Mouse (Mus musculus) heart, adult 2 months (tissue): Measurements from ENCODE around the gene Atrnl1. TPM values are rescaled to one million over a fixed set of nuclear protein-coding genes. Genes with fewer than 3 reads are reported as not detected.

ENCODE experiments used
- DNase-seq, 2 experiments: peaks; one replicate each; pipeline ENCODE4 v3.0.0; 2021
- H3K27ac ChIP-seq: fragments of 200-600 bp; 2 replicates; pipeline ENCODE4 v1.8.1; 2022
- H3K27me3 ChIP-seq: fragments of 200-500 bp; 2 replicates; pipeline ENCODE4 v1.6.1; 2012; ENCODE audit warnings: mild to moderate bottlenecking, low read length, inconsistent platforms, mixed read lengths; ENCODE audit not compliant: control insufficient read depth, insufficient read depth
- H3K36me3 ChIP-seq: fragments of 200-500 bp; 2 replicates; pipeline ENCODE4 v1.6.1; 2012; ENCODE audit warnings: low read length, inconsistent platforms; ENCODE audit not compliant: control insufficient read depth, insufficient read depth
- H3K4me1 ChIP-seq: fragments of 200-500 bp; 2 replicates; pipeline ENCODE4 v1.6.1; 2011; ENCODE audit warnings: low read length; ENCODE audit not compliant: control insufficient read depth, insufficient read depth
- H3K4me3 ChIP-seq: fragments of 200-600 bp; 2 replicates; pipeline ENCODE4 v1.8.1; 2022
- H3K79me2 ChIP-seq: fragments of 200-500 bp; replicated peaks from 2 replicates; pipeline ENCODE4 v1.6.1; 2012; ENCODE audit warnings: mild to moderate bottlenecking, inconsistent platforms, low read length, moderate library complexity, mixed read lengths; ENCODE audit not compliant: control insufficient read depth, insufficient read depth
- H3K9ac ChIP-seq: fragments of 200-500 bp; 2 replicates; pipeline ENCODE4 v1.6.1; 2012; ENCODE audit warnings: low read depth, mild to moderate bottlenecking, control low read depth, inconsistent platforms, low read length, mixed read lengths
- CTCF ChIP-seq: fragments of 200-600 bp; IDR thresholded peaks from 2 replicates; pipeline ENCODE4 v1.8.1; 2022; ENCODE audit warnings: antibody characterized with exemption, mild to moderate bottlenecking, moderate library complexity
- EP300 ChIP-seq: fragments of 200-500 bp; IDR thresholded peaks from 2 replicates; pipeline ENCODE4 v1.6.1; 2011; ENCODE audit warnings: low read depth, low read length, control low read depth; ENCODE audit not compliant: insufficient read depth
- POLR2A ChIP-seq: fragments of 200-500 bp; IDR thresholded peaks from 2 replicates; pipeline ENCODE4 v1.6.1; 2011; ENCODE audit warnings: mild to moderate bottlenecking, low read depth, low read length, control low read depth; ENCODE audit not compliant: insufficient read depth
- WGBS: fragments of 180-500 bp; shearing (Covaris S2); methylation state at CpG from one replicate; pipeline ENCODE4 v1.1.7; 2018; 5-methylcytosine and 5-hydroxymethylcytosine counted together
- intact Hi-C: fragments of 180-260 bp; cut with DNase I; formaldehyde crosslinking; loops from one replicate; pipeline ENCODE4 v1.15.1; 2025
- polyA plus RNA-seq: library from polyadenylated mRNA; depleted of rRNA; stranded (reverse); fragments of >200 nt; gene quantifications from 2 replicates; pipeline ENCODE4 v1.2.3, GENCODE M21; 2012
- total RNA-seq, 2 experiments: library from RNA; stranded (reverse); gene quantifications; 2 replicates each; pipeline ENCODE4 v1.2.3; 2021

Gene Atrnl1
- total and polyA plus RNA-seq, 3 experiments = 6.3 to 14.2 (median 13.4) TPM

DNA sequence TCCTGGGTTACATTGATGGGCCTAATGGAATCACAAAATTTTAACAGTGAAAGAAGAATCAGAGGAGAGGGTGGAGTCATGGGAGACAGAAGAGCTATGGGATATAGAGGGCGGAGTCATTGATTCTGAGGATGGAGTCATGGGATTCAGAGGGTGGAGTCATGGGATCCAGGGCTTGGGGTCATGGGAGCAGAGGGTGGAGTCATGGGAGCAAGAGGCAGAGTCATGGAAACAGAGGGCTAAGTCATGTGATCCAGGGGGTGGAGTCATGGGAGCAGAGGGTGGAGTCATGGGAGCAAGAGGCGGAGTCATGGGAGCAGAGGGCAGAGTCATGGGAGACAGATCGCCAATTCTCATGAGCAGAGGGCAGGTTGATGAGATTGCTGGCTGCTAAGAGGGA, 343.3 kb downstream of the Atrnl1 start:
- no peak overlapping the region for H3K4me3 ChIP-seq
- TF ChIP-seq POLR2A (no peak), CTCF (no peak), EP300 (no peak)
- no peak overlapping the region for H3K27ac ChIP-seq
- no peak overlapping the region for H3K9ac ChIP-seq
- no peaks in the 10 kb centered on the region for H3K4me1 ChIP-seq
- no peaks in the 10 kb centered on the region for H3K27me3 ChIP-seq
- 99% methylated on average over 3 of the region's 3 CpGs for WGBS
- DNase-seq = no peak
- no peaks in the 10 kb centered on the region for H3K79me2 ChIP-seq
- intact Hi-C loops = no loop called here
- no peaks in the 10 kb centered on the region for H3K36me3 ChIP-seq

DNA sequence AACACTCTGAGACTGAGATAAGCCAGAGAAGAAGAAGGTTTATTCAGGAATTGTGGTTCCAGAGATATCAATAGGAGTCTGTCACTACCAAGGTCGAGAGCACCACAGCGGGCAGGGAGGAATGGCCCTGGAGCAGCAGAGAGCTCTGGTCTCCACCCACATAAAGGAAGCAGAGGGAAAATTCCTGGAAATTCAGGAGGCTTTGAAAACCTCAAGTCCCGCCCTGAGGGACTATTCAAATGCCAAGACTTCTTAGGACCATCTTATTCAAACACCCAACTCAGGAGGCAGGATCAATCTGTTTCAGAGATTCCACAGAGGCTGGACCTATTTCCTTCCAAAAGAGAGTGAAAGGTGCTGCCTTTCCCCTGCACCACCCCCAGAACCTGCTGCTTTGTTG, 345.6 kb downstream of the Atrnl1 start:
- DNase-seq = no peak
- no peak overlapping the region for H3K4me3 ChIP-seq
- no peak overlapping the region for H3K9ac ChIP-seq
- intact Hi-C loops = no loop called here
- H3K4me1 ChIP-seq = no peaks in the 10 kb centered on the region
- H3K36me3 ChIP-seq = no peaks in the 10 kb centered on the region
- no peaks in the 10 kb centered on the region for H3K27me3 ChIP-seq
- no peak overlapping the region for H3K27ac ChIP-seq
- 64% methylated on average over 3 of the region's 3 CpGs for WGBS
- TF ChIP-seq CTCF (no peak), EP300 (no peak), POLR2A (no peak)
- H3K79me2 ChIP-seq = no peaks in the 10 kb centered on the region

DNA sequence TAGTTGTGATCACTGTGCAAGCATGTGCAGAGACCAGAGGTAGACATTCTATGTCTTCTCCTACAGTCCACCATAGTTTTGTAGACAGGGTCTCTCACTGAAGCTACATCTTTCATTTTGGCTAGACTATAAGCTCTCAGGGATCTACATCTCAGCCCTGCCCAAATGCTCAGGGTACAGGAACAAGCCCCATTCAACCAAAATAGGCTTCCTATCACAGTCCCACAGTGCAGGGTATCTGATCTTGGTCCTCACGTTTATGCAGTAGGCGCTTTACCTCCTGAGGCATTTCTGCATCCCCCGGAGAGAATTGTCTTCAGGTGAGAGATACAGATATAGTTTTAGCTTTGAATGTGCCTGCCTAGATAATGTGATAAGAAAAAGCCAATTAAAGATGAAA, 346.5 kb downstream of the Atrnl1 start:
- H3K36me3 ChIP-seq = no peaks in the 10 kb centered on the region
- H3K4me3 ChIP-seq = no peak overlapping the region
- H3K4me1 ChIP-seq = no peaks in the 10 kb centered on the region
- 94% methylated on average over 3 of the region's 3 CpGs for WGBS
- no peak overlapping the region for H3K9ac ChIP-seq
- H3K27me3 ChIP-seq = no peaks in the 10 kb centered on the region
- TF ChIP-seq CTCF = no peak
- TF ChIP-seq POLR2A = no peak
- TF ChIP-seq EP300 = no peak
- intact Hi-C loops = no loop called here
- H3K27ac ChIP-seq = no peak overlapping the region
- no peaks in the 10 kb centered on the region for H3K79me2 ChIP-seq
- no peak for DNase-seq

- intact Hi-C loops = no loop called here
- no peak for TF ChIP-seq POLR2A
- TF ChIP-seq EP300 = no peak
- TF ChIP-seq CTCF = no peak
- no peaks in the 10 kb centered on the region for H3K4me1 ChIP-seq
These were observed 347.3 kb downstream of the Atrnl1 start for GRCm38 (mm10) chr19:57958154-57958553.

GRCm38 (mm10) chr19:57958726-57959125, 347.9 kb downstream of the Atrnl1 start:
- intact Hi-C loops = no loop called here
- 56% methylated on average over 5 of the region's 5 CpGs for WGBS
- H3K27ac ChIP-seq = no peak overlapping the region
- DNase-seq = no peak
- no peak overlapping the region for H3K4me3 ChIP-seq
- H3K79me2 ChIP-seq = no peaks in the 10 kb centered on the region
- H3K9ac ChIP-seq = no peak overlapping the region
- H3K36me3 ChIP-seq = no peaks in the 10 kb centered on the region
- H3K27me3 ChIP-seq = no peaks in the 10 kb centered on the region
- no peak for TF ChIP-seq CTCF
- TF ChIP-seq EP300 = no peak
- TF ChIP-seq POLR2A = no peak
- H3K4me1 ChIP-seq = no peaks in the 10 kb centered on the region

More at GRCm38 (mm10) chr19:57958154-57958553, 347.3 kb downstream of the Atrnl1 start:
- no peak for DNase-seq
- Histone ChIP-seq H3K4me3 (no peak overlapping the region), H3K36me3 (no peaks in the 10 kb centered on the region), H3K27me3 (no peaks in the 10 kb centered on the region), H3K27ac (no peak overlapping the region), H3K79me2 (no peaks in the 10 kb centered on the region), H3K9ac (no peak overlapping the region)

- WGBS = 85% methylated on average over 3 of the region's 3 CpGs
- Histone ChIP-seq H3K79me2 (no peaks in the 10 kb centered on the region), H3K27ac (no peak overlapping the region), H3K27me3 (no peaks in the 10 kb centered on the region), H3K4me3 (no peak overlapping the region), H3K9ac (no peak overlapping the region), H3K4me1 (no peaks in the 10 kb centered on the region), H3K36me3 (no peaks in the 10 kb centered on the region)
- intact Hi-C loops = no loop called here
- TF ChIP-seq CTCF = no peak
- DNase-seq = no peak
These were observed 350.5 kb downstream of the Atrnl1 start for GRCm38 (mm10) chr19:57961321-57961720.
